Mouse (Mus musculus): ENCODE data around the gene Acin1.

Gene Acin1

DNA sequence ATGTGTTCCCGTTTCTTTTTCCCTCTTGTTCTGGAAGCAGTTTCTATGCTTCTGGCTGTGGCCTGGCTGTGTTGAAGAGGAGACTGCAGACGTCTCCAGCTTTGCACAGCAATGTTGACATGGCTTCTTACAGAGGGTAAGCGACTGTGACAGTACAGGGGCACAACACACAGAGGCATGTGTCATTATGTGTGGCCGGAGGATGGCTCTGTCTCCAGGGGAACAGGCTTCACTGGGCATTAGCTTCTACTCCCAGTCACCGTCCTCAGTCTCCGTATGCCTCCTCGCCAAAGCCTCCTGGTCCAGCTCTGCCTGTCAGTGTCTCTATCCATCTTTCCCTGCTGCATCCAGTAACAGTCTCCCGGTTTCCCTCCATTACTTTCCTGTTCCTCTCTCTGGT lies 79.5 kb downstream of the Acin1 start:
- no peak for DNase-seq (ENCODE audit: low spot score)

DNA sequence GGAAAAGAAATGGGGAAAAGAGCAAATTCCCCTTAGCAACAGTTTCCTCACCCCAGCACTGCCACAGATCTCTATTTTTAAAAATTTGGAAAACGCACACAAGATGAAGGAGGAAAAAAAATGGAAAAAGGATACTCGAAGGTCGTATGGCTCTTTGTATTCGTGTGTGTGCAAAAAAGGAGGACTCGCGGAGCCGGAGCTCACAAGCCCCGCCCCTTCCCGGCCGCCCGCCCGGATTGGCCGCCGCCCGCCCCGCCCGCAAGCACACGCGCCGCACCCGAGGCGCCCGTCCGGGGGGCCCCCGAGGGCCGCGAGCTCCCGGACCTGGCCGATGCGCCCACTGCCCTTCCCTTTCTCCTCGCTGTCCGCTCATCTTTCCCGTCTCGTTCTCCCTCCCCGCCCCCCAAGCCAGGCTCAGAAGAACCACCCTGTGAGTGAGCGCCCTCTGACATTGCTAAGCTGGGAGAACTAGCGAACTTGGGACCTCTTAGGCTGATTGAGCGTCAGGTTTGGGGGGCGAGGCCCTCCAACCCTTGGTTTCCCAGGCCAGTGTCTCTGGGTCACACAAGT lies 80.9 kb downstream of the Acin1 start, which contains the start of gene 4931414P19Rik:
Gene 4931414P19Rik, minus strand, starts transcription at position 242 of the 570 bp plus-strand sequence.
- peak; percentile 72 for DNase-seq (ENCODE audit: low spot score)

DNA sequence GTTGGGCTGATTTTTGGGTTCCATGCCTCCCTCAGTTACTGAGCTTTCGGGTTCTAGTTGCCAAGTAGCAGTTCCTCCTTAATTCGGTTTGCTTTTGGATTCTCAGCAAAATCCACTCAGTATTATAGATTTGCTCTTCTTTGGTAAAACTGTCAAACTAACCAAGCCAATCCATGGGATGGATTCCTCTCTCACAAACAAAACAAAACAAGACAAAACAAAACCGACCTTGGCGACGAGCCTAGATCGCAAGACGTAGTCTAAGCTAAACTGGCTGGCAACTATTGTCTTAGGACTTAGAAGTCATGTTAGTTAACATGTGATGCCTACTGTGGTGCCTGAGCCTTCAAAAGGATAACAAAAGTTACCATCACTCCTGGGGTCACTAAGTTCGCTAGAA lies 83.0 kb downstream of the Acin1 start:
- DNase-seq (ENCODE audit: low spot score): no peak

DNA sequence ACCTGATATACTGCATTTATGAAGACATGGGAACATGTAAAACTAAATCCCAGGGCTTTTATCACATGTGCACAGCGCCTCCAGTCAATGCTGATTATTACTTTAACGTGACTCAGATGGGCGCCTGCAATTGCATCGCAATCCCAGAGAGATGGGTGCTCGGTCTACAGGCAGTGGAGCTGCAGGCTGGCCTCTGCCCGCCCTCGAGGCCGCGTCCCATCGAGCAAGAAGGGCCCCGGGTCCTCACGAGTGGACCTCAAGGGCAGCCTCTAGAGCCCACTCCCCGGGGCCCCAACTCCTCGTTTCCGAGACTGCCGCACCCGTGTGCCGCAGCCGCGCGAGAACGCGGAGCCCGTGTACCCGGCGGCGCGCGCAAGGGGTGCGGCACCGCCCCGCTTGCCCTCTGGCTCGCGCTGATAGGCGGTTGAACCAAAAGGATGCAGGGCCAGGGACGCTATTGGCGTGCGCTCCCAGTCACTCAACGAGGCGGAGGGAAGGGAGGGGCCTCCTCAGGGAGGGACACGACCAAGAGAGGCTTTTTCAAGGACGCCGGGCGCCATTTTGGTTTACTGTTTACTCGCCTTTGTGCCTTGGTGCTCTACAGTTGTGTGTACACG lies 83.6 kb downstream of the Acin1 start:
- peak; percentile 94 for DNase-seq (ENCODE audit: low spot score)

DNA sequence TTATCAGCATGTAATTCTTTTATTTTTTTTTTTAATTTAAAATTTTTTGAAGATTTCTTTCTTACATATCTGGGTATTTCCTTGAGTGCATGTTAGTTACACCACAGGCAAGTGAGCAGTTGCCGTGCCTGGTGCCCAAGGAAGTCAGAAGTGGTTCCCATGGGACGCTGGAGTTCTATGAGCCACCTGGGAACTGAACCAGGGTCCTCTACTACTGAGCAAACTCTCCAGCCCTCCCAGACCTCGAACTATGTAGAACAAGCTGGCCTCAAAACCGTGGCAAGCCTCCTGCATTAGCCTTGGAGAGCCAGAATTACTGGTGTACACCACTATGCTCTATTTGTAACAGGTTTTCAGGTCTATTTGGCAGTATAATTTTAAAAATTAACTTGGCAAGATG lies 84.1 kb downstream of the Acin1 start:
- no peak for DNase-seq (ENCODE audit: low spot score)

DNA sequence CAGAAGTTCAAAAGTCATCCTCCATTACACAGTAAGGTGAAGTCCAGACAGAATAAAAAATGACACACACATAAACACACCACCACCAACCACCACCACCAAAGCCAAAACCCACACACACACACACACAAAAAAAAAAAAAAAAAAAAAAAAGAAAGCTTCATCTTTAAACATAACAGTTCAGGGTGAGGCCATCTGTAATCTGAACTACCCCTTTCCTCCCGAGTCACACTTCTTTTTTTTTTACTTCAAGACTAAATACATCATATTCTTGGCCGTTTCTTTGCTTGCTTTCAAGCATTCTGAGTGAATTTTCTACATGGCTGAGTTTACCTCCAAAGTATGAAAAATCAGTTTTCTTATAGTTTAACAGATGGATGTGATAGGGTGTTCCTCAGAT lies 85.1 kb downstream of the Acin1 start:
- no peak for DNase-seq (ENCODE audit: low spot score)

DNA sequence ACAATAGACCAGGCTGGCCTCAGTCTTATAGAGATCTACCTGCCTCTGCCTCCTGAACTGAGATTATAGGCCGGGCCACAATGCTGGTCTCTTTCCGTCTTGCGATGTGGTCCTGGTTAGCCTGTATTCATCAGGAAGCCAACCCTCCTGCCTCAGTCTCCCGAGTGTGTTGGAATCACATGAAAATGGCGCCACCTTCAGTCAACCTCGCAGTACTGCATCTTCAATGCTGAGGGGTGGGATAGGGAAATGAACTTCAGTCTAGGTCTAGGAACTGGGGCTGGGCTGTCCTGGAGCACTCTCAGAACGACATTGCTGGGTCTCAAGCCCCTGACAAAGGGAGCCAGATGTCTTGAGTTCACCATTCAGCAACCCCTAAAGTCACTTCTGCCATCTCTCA lies 89.6 kb downstream of the Acin1 start:
- no peak for DNase-seq (ENCODE audit: low spot score)

DNA sequence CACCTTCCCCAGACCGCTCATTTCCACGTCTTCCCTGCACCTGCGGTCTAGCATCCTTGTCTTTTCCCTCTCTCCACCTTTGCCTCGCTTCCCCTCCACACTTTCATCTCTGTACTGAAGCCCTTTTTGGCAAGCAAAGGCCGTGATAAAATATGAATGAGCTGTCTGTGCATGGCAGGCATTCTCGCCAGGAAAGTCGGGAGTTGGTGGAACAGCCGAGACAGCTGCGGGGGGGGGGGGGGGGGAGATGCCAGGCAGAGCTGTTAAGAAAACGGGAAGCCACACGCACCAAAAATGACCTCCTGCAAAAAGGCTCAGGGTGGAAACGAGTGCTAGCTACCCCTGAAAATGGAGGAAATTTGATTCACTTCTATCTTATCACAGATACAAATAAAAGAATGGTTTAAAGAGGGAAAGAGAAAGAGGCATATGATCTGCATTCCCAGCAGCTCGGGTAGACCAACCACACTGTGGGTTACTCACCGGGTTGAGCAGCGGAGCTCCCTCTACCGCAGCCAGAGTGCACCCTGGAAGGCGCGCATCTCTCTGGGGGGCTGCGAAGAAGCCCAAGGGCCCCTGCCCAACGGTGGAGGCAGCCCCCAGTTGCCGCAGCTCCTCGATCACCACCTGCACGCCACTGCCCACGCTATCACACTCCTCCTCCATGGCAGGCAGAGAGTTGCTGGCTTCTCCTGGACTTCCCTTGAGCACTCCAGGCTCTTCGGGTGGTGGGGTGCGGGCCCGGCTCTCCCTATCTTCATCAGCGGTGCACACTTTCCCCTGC lies 91.9 kb downstream of the Acin1 start:
- DNase-seq (ENCODE audit: low spot score): no peak

DNA sequence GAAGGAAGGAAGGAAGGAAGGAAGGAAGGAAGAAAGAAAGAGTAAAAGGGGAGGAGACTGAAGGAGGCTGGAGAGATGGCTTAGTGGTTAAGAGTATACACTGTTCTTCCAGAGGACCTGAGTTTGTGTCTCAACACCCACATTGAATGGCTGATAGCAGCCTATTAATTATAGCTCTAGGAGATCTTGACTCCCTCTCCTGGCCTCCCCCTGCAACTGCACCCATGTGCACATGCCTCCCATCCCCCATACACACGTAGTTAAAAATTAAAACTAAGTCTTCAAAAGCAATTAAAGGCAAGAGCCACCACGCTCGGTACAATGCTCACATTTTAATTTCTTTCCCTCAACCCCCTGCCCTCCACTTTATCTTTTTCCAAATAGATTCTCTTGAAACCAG lies 92.7 kb downstream of the Acin1 start:
- DNase-seq (ENCODE audit: low spot score): no peak

DNA sequence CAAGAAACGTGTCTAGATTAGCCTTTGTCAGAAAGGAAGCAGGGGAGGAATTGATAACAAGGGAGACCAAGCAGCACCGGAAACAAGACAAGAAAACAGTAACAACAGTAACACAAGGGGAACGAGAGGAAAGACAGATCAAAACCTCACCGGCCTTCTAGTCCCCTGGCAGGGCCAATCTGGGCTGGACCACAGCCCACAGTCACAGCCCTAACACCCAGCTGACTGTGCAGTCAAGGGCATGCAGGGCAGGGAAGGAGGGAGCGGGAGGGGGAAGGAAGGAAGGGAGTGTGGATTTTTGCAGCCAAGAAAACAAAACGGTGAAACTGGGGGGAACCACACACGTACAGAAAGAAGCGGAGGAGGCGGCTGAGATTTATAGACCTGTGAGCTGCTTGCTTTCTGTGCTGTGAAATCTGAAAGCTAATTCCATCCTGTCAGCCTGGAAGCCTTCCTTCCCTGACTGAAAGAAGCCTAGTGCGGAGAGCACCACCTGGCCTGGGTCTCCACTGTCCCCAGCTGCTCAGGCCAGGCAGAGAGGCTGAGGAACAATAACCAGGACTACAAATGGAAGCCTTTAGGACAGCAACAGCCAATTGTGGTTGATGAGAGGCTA lies 94.3 kb downstream of the Acin1 start:
- no peak for DNase-seq (ENCODE audit: low spot score)
